9 mouse cellular contexts compared by ENCODE assay signal in the genomic region with DNA sequence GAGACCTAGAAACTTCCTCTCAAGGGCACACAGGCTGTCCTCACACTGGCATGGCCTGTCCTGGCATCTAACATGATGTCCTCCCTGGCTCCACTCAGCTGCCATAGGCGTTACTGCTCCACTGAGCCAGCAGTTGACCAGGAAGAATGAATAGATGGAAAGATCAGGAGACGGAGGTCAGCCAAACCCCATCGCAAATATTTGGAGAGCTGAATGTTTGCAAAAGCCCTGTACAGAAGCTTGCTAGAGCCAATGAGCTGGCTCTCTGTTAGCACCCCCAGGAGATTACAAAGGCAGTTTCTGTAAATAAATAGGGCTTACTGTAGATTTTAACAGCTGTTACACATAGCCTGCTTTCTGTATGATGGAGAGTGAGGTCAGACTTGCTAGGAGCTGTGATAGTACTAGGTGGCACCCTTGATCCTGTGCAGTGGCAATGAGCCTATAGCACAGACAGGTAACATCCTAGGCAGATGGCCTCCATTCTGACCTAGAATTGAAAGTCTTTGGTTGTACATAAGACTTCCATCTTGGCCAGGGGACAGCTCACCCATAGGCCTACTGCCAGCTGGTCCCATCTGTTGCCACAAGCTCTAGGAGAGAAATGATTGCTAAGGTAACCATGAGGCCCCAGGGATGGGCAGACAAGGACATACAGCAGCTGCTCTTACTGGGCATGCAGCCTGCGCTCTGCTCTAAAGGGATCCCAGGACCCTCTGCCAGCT. TPM values are rescaled to one million over a fixed set of nuclear protein-coding genes. Genes with fewer than 3 reads are reported as not detected.
DNase-seq lines count a peak whose midpoint lies in the region; ATAC-seq lines count a peak whose summit lies in the region.
"Had no signal": no experiment of that assay in that cellular context is flagged by ENCODE, and none has a peak within 500 bp of the region (broad histone marks: within the 10 kb centered on the region; RNA-seq: fewer than 3 reads in every experiment).

No protein-coding gene starts in this region.

- no peak overlapping the region for H3K27ac ChIP-seq in hindbrain, embryonic 13.5 days
- H3K27ac ChIP-seq in hindbrain, embryonic 10.5 days, result no peak overlapping the region
- no peak overlapping the region for H3K27ac ChIP-seq in forebrain, embryonic 15.5 days (replicated peaks)
- no peak overlapping the region for H3K27ac ChIP-seq in liver, embryonic 11.5 days (ENCODE audit: low read depth, low read length)

- no peaks in the 10 kb centered on the region for H3K27me3 ChIP-seq in hindbrain, embryonic 13.5 days
- H3K27me3 ChIP-seq in hindbrain, embryonic 10.5 days (ENCODE audit: insufficient read depth, poor library complexity, severe bottlenecking), result no peaks in the 10 kb centered on the region
- no peaks in the 10 kb centered on the region for H3K27me3 ChIP-seq in forebrain, embryonic 15.5 days
- no peaks in the 10 kb centered on the region for H3K27me3 ChIP-seq in liver, embryonic 11.5 days (replicated peaks; ENCODE audit: control insufficient read depth, insufficient read depth, low read length)

- H3K4me2 ChIP-seq in hindbrain, embryonic 13.5 days, result no peak overlapping the region
- no peak overlapping the region for H3K4me2 ChIP-seq in forebrain, embryonic 15.5 days (replicated peaks)
- H3K4me2 ChIP-seq in liver, embryonic 11.5 days, result no peak overlapping the region

- no peak overlapping the region for H3K9ac ChIP-seq in hindbrain, embryonic 13.5 days
- H3K9ac ChIP-seq in forebrain, embryonic 15.5 days (replicated peaks), result no peak overlapping the region
- H3K9ac ChIP-seq in liver, embryonic 11.5 days (ENCODE audit: low read depth, low read length), result no peak overlapping the region

- H3K9me3 ChIP-seq in hindbrain, embryonic 13.5 days, result peaks cover 6% of the 10 kb centered on the region
- no peaks in the 10 kb centered on the region; the same call in 1 of the 2 replicates for H3K9me3 ChIP-seq in hindbrain, embryonic 10.5 days
- no peaks in the 10 kb centered on the region for H3K9me3 ChIP-seq in forebrain, embryonic 15.5 days
- H3K9me3 ChIP-seq in liver, embryonic 11.5 days (ENCODE audit: control insufficient read depth, low read length), result peaks cover 8% of the 10 kb centered on the region

- no peak overlapping the region for H3K4me3 ChIP-seq in hindbrain, embryonic 13.5 days
- no peak overlapping the region for H3K4me3 ChIP-seq in hindbrain, embryonic 10.5 days
- no peak overlapping the region for H3K4me3 ChIP-seq in forebrain, embryonic 15.5 days
- no peak overlapping the region for H3K4me3 ChIP-seq in liver, embryonic 11.5 days (ENCODE audit: low read depth, low read length)
- H3K4me3 ChIP-seq: erythroblast, embryonic 14.5 days had no signal

- no peak for DNase-seq in hindbrain, embryonic 10.5 days (ENCODE audit: low spot score)
- no peak for DNase-seq in liver, embryonic 11.5 days (ENCODE audit: low spot score)
- DNase-seq in retina, postnatal 1 day, result peak; percentile 53
- no peak for DNase-seq in B cell, adult 2 months
- no peak for DNase-seq in ovary, postnatal 10 days (ENCODE audit: low spot score)

- ATAC-seq in hindbrain, embryonic 13.5 days (ENCODE audit: low FRiP score), result peak; percentile 68
- peak; percentile 93 for ATAC-seq in cerebellum, adult (ENCODE audit: insufficient number of reproducible peaks, low FRiP score, low TSS enrichment)
- ATAC-seq in forebrain, embryonic 15.5 days (replicated peaks), result peak; percentile 71
- peak; percentile 66 for ATAC-seq in liver, embryonic 11.5 days (replicated peaks; ENCODE audit: low FRiP score)

- 76% methylated on average over 4 of the region's 4 CpGs for WGBS in hindbrain, embryonic 13.5 days
- WGBS in hindbrain, embryonic 10.5 days, result 88% methylated on average over 4 of the region's 4 CpGs
- 75% methylated on average over 4 of the region's 4 CpGs for WGBS in forebrain, embryonic 15.5 days
- 77% methylated on average over 4 of the region's 4 CpGs for WGBS in liver, embryonic 11.5 days

- H3K36me3 ChIP-seq in hindbrain, embryonic 13.5 days, result no peaks in the 10 kb centered on the region
- no peaks in the 10 kb centered on the region for H3K36me3 ChIP-seq in hindbrain, embryonic 10.5 days
- H3K36me3 ChIP-seq in forebrain, embryonic 15.5 days, result no peaks in the 10 kb centered on the region
- H3K36me3 ChIP-seq in liver, embryonic 11.5 days (ENCODE audit: control insufficient read depth, insufficient read depth, low read length), result no peaks in the 10 kb centered on the region

- 0 out of 2 replicates have a peak, but pooled peaks cover 5% of the 10 kb centered on the region for H3K4me1 ChIP-seq in hindbrain, embryonic 13.5 days (replicated peaks)
- H3K4me1 ChIP-seq in hindbrain, embryonic 10.5 days (replicated peaks), result no peaks in the 10 kb centered on the region
- H3K4me1 ChIP-seq in forebrain, embryonic 15.5 days, result no peaks in the 10 kb centered on the region
- peaks cover 3% of the 10 kb centered on the region; the same call in 1 of the 2 replicates for H3K4me1 ChIP-seq in liver, embryonic 11.5 days (replicated peaks; ENCODE audit: control insufficient read depth, insufficient read depth, low read length)

RNA-seq across cellular contexts. Expression of a gene that starts 49.7 kb away (rescaled TPM):
- polyA plus RNA-seq in hindbrain, embryonic 13.5 days (2015; fragmentation: Nextera tagmentation; extraction: Ambion mirVana), result 41.9 and 47.1 TPM in 2 replicates
- polyA plus RNA-seq in hindbrain, embryonic 10.5 days (2016; fragmentation: Nextera tagmentation; extraction: Ambion mirVana), result 116 and 133 TPM in 2 replicates
- 37.0 and 40.1 TPM in 2 replicates for polyA plus RNA-seq in forebrain, embryonic 15.5 days (2015; fragmentation: Nextera tagmentation; extraction: Ambion mirVana)
- polyA plus RNA-seq in liver, embryonic 11.5 days (2014; fragmentation: Nextera tagmentation; extraction: Ambion mirVana), result 23.0 and 23.9 TPM in 2 replicates
- polyA plus RNA-seq: erythroblast, embryonic 14.5 days had no signal
